Mouse (Mus musculus): Measurements from ENCODE around the gene Fam57a.

Gene Fam57a

GRCm38 (mm10) chr11:76242901-76243810 is 63.7 kb downstream of the Fam57a start, which contains the start of the genes Mrm3 and Glod4:
Mrm3 (plus strand) TSS chr11:76243715.
Glod4 (minus strand) TSS chr11:76243725.
- in situ Hi-C loops (cut with MseI, MboI) = no loop called here

- in situ Hi-C loops (cut with MseI, MboI) = no loop called here
These were observed 64.5 kb downstream of the Fam57a start for GRCm38 (mm10) chr11:76243811-76244546.

- in situ Hi-C loops (cut with MseI, MboI) = no loop called here
These were observed 67.0 kb downstream of the Fam57a start for GRCm38 (mm10) chr11:76246439-76246838.

- in situ Hi-C loops (cut with MseI, MboI) = no loop called here
These were observed 67.8 kb downstream of the Fam57a start for GRCm38 (mm10) chr11:76247239-76247638.

- in situ Hi-C loops (cut with MseI, MboI) = loop anchor here (5.0 kb wide), 2 partner anchors 145 to 150 kb away; partner anchors contain the start of gene Nxn (in 1 of the 2)
These were observed 72.6 kb downstream of the Fam57a start for GRCm38 (mm10) chr11:76252036-76252435.

GRCm38 (mm10) chr11:76253145-76253917 is 73.9 kb downstream of the Fam57a start:
- in situ Hi-C loops (cut with MseI, MboI) = loop anchor here (5.0 kb wide), 2 partner anchors 144 to 149 kb away; partner anchors contain the start of gene Nxn (in 1 of the 2)

- in situ Hi-C loops (cut with MseI, MboI) = loop anchor here (5.0 kb wide), 2 partner anchors 143 to 148 kb away; partner anchors contain the start of gene Nxn (in 1 of the 2)
These were observed 74.4 kb downstream of the Fam57a start for GRCm38 (mm10) chr11:76253918-76254264.

- in situ Hi-C loops (cut with MseI, MboI) = no loop called here
These were observed 76.0 kb downstream of the Fam57a start for GRCm38 (mm10) chr11:76255431-76256001.

- in situ Hi-C loops (cut with MseI, MboI) = no loop called here
These were observed 76.7 kb downstream of the Fam57a start for GRCm38 (mm10) chr11:76256129-76256528.

- in situ Hi-C loops (cut with MseI, MboI) = no loop called here
These were observed 77.9 kb downstream of the Fam57a start for GRCm38 (mm10) chr11:76257386-76257785.

- in situ Hi-C loops (cut with MseI, MboI) = no loop called here
These were observed 79.0 kb downstream of the Fam57a start for GRCm38 (mm10) chr11:76258511-76258910.

- in situ Hi-C loops (cut with MseI, MboI) = no loop called here
These were observed 81.0 kb downstream of the Fam57a start for GRCm38 (mm10) chr11:76260208-76261050.

- in situ Hi-C loops (cut with MseI, MboI) = no loop called here
These were observed 81.8 kb downstream of the Fam57a start for GRCm38 (mm10) chr11:76261224-76261623.

- in situ Hi-C loops (cut with MseI, MboI) = no loop called here
These were observed 83.3 kb downstream of the Fam57a start for GRCm38 (mm10) chr11:76262611-76263351.

Data from mouse trophoblast stem cell (cell line).